Mouse (Mus musculus) kidney, postnatal 4 days (tissue): ENCODE measurements around the gene Shcbp1l.
"Not testable (repeated sequence)": the region's sequence is repeated elsewhere in the genome, so short reads cannot be mapped to it uniquely, and the experiment has no call there.

ENCODE experiments used
- DNase-seq, 2 experiments: peaks; one replicate each; pipeline ENCODE4 v3.0.0; 2021; ENCODE audit warnings: mixed read lengths in 2 of 2

Gene Shcbp1l

GRCm38 (mm10) chr1:153431158-153431557 lies 6.2 kb downstream of the Shcbp1l start:
- DNase-seq, result no peak

DNA sequence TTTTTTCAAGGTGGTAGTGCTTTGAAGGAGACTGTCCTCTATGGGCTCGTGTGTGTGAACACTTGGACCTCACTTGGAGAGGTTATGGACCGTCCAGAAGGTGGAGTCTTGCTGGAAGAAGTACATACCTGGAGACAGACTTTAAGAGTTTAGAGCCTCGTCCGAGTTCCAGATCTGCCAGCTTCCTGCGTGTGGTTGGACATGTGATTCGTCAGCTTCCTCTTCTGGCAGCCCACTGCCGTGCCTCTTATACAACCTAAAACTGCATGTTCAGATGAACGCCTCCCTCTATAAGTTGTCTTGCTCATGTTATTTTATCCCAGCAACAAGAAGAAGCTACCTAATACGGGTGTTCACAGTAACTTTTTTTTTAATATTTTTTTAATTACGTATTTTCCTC lies 6.7 kb downstream of the Shcbp1l start:
- DNase-seq, result no peak

DNA sequence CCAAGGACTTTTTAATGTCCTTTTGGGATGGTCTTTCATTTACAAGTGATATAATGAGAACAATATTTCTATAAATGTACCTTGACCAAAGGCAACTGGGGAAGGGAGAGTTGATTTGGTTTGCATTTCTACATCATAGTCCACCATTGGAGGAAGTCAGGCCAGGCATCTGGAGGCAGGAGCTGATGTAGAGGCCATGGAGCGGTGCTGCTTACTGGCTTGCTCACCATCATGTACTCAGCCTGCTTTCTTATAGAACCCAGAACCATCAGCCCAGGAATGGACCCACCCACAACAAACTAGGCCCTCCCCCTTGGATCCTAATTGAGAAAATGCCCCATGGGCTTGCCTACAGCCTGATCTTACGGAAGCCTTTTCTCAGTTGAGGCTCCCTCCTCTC lies 7.4 kb downstream of the Shcbp1l start:
- no peak for DNase-seq

DNA sequence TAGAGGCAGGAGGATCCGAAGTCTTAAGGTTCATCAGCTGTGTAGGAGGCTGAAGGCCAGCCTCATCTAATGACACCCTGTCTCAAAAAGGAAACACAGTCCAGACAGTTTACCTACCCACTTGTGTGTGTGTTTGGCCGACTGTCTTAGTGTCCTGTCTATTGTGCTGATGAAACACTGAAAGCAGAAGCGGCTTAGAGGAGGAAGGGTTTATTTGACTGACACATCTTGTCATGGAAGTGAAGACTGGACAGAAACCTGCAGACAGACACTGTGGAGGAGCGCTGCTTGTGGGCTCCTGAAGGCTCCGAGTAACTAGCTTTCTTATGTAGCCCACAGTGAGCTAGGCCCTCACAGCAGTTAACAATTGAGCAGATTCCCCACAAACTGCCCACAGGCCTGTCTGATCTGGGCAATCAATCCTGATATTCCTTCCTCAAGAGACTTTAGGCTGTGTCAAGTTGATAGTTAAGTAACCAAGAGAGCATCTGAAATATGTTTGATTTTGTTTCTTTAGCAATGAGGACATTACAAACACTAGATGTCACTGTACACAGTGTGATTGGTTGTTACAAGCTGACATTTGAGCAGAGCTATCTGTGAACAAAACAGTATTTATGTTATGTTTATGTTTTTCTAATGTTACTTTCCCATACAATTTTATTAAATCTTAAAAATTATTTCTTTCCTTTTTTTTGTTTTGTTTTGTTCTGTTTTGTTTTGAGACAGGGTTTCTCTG lies 9.1 kb downstream of the Shcbp1l start:
- DNase-seq, result no peak

DNA sequence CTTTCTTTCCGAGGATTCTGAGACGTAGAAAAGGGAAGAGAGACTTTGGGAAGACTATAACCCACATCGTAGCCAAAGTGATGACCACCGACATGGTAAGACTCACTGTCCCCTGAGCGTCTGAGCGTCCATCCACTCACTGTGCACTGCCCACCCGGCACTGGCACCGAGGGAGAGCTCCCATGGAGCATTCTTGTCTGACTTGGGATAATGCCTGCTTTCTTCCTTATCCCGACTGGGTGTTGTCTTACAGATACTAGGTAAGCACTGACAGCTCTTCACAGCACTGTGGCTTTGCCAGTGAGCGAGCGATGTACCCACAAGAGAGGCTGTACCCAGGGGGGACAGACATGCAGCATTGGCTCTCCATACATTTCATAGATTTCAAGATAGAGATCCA lies 12.6 kb downstream of the Shcbp1l start:
- DNase-seq, result no peak

DNA sequence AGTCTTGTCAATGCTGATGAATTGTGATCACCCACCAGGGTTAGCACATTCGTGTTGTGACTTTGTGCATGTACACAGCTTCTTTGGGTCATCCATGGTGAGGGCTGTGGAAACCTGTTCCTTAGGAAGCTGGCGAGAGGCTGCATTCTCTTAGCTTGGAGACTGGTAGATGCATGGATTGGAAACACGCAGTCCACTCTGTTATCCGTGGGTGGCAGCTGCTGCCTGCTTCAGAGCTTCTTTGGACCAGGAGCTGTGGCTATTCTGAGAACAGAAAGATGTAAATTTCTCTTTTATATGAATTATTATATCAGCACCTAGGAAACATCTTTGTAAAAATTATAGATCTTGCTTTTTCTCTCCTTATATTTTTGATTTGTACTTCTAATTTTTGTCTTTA lies 15.8 kb downstream of the Shcbp1l start:
- DNase-seq, result no peak

- DNase-seq, result no peak
Observed at GRCm38 (mm10) chr1:153441656-153442055, 16.7 kb downstream of the Shcbp1l start.

GRCm38 (mm10) chr1:153443019-153443418 lies 18.1 kb downstream of the Shcbp1l start:
- DNase-seq, result no peak

GRCm38 (mm10) chr1:153443632-153444031 lies 18.7 kb downstream of the Shcbp1l start:
- no peak for DNase-seq

DNA sequence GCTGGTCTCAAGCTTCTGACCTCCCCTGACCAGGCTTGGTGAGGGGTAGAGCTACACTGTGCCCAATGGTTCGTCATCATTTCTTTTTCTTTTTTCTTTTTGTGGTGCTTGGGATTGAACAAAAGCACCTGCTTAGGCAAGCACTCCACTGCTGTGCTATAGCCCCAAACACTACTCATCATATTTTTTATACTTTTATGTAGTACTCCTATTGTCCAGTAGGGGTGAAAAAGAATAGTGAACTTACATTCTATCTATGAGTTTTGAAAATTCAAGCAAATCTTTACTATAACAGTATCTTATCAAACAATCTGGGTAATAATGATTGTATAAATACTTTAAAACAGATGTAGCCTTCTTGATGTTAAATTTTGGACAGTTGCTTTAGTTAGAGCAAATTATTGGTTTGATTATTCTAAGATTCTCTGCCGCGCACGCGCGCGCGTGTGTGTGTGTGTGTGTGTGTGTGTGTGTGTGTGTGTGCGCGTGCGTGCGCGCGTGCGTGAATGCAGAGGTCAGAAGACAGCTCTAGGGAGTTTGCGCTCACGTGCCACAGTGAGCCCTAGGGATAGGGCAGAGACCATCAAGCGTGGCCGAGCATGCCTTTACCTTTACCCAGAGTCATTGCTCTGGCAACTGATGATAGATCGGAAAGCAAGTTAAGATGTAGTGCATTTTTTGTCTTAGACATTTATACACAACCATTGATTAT lies 21.3 kb downstream of the Shcbp1l start:
- no peak for DNase-seq

GRCm38 (mm10) chr1:153451237-153452154 lies 26.5 kb downstream of the Shcbp1l start:
- DNase-seq, result peak; percentile 43 to 48

DNA sequence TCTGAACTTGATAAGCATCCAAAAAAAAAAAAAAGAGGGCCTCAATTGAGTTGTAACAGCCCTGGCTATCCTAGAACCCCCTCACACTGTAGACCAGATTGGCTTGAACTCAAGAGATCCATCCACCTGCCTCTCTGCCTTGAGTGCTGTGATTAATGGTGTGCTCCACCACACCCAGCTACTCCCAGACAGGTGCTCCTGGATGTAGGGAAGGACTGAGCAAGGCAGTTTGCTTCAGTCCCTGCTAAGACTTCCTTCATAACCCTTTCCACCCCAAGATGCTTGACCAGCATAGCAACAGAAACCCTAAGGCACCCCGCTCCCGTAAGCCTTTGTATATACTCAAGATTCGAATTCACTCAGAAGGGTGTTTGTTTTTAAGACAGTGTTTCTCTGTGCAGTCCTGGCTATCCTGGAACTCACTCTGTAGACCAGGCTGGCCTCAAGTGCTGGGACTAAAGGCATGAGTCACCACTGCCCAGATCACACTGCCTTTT lies 28.2 kb downstream of the Shcbp1l start:
- DNase-seq, result no peak

DNA sequence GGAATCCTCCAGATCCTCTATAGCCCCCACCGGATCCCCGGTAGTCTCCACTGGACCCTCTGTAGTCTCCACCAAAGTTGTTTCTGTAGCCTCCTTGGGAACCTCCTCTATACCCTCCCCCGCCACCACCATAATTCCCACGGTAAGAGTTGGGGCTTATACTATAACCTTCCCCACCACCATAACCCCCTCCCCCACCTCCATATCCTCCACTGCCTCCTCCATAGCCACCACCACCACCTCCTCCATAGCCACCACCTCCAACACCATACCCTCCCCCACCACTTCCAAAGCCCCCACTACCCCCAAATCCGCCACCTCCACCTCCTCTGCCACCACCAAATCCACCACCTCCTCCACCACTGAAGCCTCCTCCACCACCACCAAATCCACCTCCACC lies 31.2 kb downstream of the Shcbp1l start:
- DNase-seq, result no peak

- DNase-seq, result no peak
Observed at GRCm38 (mm10) chr1:153461796-153462195, 36.8 kb downstream of the Shcbp1l start.

DNA sequence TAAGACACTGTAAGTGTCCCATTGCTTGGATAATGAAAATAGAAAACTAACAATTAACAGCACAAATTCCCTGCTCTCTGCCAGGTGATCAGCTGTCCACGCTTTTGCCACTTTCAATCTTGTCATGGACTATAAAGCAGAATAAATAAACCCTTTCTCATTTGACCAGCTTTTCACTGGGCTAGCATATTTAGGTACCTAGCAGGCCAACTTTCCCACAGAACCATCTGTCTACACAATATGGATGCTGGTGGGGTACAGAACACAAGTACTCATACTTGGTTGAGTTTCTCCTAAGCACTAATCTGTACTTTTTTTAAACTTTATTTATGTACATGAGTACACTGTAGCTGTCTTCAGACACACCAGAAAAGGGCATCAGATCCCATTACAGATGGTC lies 54.3 kb downstream of the Shcbp1l start:
- DNase-seq, result no peak

- DNase-seq, result peak; percentile 88 to 90
Observed at GRCm38 (mm10) chr1:153480386-153481024, 55.5 kb downstream of the Shcbp1l start.

DNA sequence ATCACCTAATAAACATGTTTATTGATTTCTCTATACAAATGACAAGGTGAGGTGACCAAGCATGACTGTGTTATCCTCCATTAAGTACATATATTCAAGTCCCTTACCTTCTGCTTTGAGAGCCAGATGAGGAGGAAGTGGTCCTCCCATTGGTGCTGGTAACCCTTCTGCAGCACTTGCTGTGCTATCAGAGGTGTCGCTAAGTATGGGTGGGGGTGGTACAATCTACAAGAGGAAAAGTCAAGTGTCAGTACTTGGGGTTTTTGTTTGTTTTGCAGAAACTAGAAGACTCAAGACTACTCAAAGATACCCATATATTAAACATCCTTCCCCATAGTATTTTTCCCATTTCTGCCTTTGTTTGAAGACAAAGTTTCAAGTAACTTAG lies 56.1 kb downstream of the Shcbp1l start:
- no peak for DNase-seq

DNA sequence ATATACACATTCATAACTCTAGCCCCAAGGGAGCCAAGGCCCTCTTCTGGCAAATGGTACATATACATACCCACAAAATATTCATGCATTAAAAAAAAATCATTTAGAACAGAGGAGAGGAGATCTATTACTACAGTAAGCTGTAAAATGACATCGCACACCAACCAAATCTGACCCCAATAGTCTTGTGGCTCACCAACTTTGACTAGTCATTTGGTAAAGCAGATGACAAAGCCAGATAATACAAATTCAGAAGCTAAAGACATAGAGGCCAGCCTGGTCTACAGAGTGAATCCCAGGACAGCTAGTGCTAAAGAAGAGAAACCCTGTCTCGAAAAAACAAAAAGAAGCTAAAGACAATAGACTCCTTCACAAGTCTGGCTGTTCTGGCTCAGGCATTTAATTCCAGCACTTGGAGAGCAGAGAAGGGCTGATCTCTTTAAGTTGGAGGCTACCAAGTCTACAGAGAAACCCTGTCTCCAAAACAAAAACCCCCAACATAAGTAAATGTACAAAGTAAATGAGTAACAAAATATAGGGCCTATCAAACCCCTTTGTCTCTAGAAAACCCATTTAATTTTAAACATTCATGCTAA lies 60.3 kb downstream of the Shcbp1l start:
- no peak for DNase-seq

- not testable (repeated sequence) for DNase-seq
Observed at GRCm38 (mm10) chr1:153486120-153486519, 61.2 kb downstream of the Shcbp1l start.

GRCm38 (mm10) chr1:153486767-153487499 lies 62.0 kb downstream of the Shcbp1l start:
- peak; percentile 69 to 80 for DNase-seq

DNA sequence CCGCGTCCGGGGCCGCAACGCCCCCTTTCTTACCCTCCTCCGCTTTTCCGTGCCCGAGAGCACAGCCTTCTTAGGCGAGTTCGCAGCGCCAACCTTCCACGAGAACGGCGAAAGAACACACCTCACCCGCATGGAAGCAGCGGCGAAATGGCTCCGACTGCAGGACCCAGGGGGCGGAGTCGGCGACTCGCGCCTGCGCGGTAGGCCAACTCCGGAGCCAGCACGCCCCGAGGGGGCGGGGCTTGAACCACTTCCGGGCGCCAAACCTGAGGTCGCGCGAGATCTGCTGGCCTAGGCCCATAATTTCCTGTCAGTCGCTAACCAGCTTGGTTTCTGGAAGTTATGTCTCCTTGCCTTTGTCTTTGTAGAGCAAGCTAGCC lies 62.5 kb downstream of the Shcbp1l start, which contains the start of gene Dhx9:
Gene Dhx9 (minus strand): TSS at position 161 of the 380 bp plus-strand sequence.
- peak; percentile 99 to 100 for DNase-seq
